Mouse (Mus musculus) E14TG2a.4 (cell line): ENCODE results near the gene Mrpl33.

ENCODE experiments used
- CTCF ChIP-seq: conservative IDR thresholded peaks from 2 replicates; pipeline ENCODE4 v1.5.1; 2014; ENCODE audit warnings: low read length
- NANOG ChIP-seq: IDR thresholded peaks from 2 replicates; pipeline ENCODE4 v1.6.1; 2014; ENCODE audit warnings: borderline replicate concordance, low read length, mixed read lengths
- POU5F1 ChIP-seq: IDR thresholded peaks from 2 replicates; pipeline ENCODE4 v1.6.1; 2014; ENCODE audit warnings: low read length, borderline replicate concordance

- TF ChIP-seq CTCF, result no peak
- no peak for TF ChIP-seq POU5F1
- TF ChIP-seq NANOG, result no peak
Measured at GRCm38 (mm10) chr5:31636636-31637253, 40.0 kb downstream of the Mrpl33 start.
